Mouse (Mus musculus): ENCODE measurements at regions not wholly inside any gene's neighbourhood (a gene's known extent, or its start where the extent isn't known, plus 50 kb on each side); places are given as distances from the start of the nearest gene placed in this dataset.

DNA sequence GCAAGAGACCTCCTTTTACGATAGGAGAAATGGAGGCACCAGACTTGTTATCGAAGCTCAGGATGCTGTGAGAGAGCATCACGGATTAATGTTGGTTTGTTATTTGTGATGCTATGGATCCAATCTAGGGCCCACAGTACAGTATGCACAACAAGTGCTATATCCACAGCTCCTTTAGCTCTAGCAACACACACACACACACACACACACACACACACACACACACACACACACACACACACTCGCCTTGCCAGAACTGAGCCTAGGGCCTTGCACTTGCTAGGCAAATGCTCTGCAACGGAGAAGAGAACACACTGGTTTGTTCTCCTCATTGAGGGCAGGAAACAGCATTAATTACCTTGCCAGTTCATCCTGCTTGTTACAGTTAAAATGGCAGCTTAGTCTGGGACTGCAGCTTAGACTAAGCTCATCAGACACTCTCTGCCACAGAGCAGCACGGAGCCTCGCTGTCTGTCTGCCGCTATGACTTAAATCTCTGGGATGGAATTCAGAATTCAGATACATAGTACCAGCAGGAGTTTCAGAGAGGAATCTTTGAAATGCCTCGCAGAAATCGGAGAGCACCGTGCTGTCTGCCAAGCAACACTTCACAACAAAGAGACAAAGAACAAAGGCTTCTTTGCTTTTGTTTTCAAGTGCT lies 285.0 kb downstream of the Rngtt start:
- peak; percentile 20 for DNase-seq (ENCODE audit: low spot score)

DNA sequence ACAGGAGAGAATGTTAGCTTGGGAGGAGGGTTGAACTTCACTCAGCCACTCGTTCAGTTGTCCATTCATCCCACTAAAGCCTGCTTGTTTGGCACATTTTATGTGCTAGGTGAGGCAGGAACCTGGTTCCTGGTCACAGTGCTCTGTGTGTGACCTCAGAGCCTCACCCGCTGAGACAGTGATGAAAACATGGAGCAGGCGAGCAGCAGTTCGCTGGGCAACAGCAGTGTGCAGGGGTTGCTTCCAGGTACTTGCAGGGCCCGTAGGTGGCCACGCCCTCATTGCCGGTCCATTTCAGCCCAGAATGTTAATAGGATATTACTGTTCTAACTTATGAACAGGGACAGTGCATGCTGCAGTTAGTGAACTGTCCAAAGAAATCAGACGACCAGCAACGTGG lies 285.7 kb downstream of the Rngtt start:
- no peak for DNase-seq (ENCODE audit: low spot score)

DNA sequence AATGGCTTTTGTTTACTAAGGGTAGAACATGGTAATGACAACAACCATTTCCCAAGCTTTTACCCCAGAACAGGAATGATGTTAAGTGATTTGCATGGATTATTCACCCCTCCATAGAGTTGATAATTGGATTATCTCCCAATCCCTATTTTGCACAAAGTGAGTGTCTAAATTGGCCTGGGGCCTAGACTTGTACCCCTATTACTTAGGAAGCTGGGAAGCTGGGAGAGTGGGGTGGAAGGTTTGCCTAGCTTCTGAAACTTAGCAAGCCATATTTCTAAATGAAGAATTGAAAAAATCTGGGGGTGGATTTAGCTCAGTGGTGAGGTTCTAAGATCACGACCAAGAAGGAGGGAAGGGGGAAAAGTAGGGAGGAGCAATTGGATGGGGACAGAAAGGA lies 289.9 kb downstream of the Rngtt start:
- no peak for DNase-seq (ENCODE audit: low spot score)

DNA sequence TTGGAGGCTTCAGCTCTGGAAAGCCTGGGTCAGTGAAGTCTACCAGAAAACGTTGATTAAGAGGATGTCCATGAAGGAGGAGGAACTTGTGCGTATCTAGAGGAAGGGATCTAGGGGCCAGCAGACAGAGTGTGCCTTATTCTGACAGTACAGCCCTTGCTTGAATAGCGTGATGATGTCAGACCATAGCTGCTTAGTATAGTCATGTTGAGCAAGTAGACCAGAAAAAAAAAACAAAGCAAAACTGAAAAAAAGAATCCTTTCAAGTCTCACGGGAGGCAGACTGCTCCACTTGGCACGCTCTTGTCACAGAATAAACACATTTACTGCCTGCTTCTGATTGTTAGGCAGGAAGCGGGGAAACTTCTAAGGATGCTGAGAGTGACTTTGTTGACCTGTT lies 290.7 kb downstream of the Rngtt start:
- DNase-seq (ENCODE audit: low spot score), result no peak

DNA sequence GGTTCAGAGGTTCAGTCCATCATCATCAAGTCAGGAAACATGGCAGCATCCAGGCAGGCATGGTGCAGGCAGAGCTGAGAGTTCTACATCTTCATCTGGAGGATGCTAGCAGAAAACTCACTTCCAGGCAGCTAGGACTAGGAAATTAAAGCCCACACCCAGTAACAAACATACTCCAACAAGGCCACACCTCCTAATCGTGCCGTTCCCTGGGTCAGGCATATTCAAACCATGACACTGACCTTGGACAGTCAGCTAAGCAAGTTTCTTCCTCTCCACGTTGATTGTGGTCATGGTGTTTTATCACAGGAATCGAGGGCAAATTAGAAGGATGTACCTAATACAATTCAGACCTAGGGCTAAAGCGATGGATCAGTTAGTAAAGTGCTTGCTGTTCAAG lies 294.5 kb downstream of the Rngtt start:
- no peak for DNase-seq (ENCODE audit: low spot score)

DNA sequence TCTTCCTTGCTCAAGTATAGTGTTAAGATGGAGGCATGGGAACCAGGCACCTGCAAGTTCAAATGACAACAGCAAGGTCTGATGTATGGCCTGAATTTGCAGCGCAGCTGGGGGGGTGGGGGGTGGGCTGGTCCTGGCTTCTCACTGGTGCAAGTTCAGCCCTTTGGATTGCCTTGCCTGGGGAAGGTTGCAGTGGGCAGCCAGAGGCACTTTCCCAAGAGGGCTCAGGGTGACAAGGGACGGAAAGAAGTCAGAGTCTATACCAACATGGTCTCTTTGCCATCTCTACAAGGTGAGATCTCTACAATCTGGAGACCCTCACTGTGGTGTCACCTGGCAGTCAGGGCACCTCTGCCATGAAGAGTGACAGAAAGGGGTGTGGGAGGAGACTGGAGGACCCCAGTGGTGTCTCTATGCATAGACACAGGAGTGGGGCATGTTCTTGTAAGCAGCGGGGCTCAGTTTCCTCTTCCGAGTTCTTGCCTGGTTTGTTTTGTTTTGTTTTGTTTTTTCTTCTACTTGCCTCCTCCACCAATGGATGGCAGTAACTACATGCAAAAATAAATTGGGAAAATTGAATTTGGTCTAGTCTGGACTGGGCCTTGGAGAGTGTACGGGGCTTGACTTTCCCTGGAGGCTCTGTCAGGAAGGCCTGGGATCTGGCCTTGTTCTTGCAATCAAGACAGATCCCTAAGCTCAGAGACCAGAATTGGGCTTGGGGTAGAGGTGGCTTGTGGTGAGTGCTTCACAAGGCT lies 284.4 kb upstream of the Cnr1 start:
- DNase-seq (ENCODE audit: low spot score), result no peak

DNA sequence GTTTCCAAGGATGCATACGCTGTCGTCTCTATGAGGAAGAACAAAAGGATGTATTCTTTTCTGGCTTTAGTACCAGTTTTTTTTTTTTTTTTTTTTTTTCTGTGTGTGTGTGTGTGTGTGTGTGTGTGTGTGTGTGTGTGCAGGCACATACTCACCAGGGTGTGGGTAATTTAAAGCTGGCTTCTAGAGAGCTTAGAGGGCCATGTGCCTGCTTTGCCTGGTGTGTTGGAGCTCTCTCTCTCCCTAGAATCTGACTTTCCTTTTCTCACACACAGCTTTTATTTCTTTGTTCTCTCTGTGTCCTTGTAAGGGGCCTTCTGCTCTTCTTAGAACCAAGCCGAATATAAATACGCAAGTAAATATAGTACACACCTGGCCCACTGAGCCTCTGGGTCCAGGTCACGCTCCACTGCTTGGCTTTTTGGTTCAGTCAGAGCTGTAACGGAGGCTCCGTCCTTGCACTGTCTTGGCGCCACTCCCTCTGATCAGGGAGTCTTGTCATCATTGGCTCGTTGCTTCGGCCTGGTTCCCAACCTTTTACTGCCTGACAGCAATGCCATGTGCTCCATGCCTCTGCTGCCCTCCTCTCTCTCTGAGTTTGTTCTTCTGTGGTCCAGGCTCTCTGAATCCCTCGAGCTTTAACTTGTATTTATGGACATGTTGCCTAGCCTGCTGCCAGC lies 283.7 kb upstream of the Cnr1 start:
- DNase-seq (ENCODE audit: low spot score), result no peak

DNA sequence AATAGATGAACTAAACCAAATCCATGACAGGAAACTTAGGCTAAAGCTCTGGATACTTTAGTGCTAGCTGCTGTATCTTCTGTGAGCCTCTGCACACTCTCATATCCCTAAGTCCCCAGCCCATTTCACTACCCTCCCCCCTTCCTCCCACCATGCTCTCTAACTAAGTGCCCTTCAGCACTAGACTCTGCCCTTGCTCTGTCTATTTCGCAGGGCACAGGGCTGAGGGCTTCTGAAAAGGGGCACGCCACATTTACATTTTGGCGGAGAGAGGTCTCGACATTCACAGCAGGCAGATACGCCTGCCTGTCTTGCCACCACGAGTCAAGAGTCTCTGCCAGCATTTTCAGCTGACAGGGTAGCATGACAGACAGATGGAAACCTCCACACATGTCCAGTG lies 282.5 kb upstream of the Cnr1 start:
- DNase-seq (ENCODE audit: low spot score), result no peak

DNA sequence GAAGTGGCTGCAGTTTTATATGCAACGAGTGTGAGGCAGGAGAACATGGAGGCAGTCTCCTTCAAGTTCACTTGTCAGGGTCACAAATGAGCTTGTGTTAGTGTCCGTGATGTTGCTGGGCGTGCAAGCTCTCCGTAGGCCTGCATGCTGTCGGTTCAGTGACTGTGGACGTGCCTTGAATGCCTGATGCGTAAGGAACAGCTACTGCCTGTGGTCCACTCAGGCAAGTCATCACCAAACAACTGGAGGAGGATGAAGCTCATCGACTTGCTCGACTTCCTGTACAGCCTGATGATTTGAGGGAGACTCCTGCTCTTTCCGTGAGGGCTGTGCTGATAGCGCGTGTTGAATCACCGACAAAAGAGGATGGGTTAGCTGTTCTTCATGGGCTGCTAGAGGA lies 281.9 kb upstream of the Cnr1 start:
- no peak for DNase-seq (ENCODE audit: low spot score)

DNA sequence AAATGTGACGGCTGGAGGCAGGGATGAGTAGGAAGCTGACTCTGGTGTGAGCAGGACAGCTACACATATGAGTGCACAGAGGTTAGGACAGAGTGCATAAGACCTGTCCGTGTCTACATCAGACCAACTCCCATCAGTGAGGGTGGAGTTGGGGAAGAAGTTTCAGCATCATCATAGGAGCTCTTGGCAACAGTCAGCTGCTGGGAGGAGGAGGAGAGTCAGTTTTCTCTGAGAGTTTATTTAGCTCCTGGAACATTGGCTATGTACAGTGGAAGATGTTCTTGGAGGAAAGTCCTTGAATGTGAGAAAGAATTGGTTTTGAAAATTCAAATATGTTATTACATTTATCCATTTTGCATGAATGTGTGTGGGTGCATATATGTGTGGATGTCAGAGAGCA lies 279.2 kb upstream of the Cnr1 start:
- DNase-seq (ENCODE audit: low spot score), result no peak

DNA sequence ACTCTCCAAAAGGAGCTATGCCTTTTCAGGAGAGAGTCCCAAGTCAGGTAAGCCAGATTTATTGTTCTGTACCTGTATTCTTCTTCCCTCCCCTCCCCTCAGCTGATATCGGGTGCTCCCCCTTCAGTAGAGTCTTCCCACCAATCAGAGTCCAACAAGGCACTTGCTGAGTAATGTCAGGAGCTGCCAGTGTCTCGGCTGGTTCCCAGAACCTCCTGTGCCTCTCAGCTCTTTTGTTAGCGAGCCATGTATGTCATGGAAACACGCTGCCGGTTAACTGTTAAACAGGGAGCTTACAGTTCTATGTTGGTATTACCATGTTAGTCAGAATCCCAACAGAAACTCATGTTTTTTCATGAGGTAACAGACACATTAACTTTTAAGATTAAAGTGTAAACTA lies 273.1 kb upstream of the Cnr1 start:
- DNase-seq (ENCODE audit: low spot score), result no peak

DNA sequence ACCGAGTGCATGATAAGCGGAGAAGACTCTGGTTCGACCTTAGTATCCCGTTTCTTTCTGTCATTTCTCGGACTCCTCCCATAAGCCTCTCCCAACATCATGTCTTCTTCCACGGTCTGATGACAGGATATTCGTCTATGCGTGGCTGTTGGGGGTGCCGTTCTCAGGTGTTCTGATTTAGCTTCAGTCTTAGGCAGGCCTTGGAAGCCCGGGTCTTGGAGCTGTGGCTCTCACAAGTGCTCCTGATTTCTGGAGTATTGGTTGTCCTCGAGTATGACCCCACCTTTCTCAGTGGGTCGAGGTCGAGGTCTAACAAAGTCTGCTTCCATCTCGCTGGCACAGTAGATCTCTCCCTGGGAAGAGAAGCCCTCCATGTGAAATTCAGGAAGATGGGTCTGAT lies 264.6 kb upstream of the Cnr1 start:
- no peak for DNase-seq (ENCODE audit: low spot score)

DNA sequence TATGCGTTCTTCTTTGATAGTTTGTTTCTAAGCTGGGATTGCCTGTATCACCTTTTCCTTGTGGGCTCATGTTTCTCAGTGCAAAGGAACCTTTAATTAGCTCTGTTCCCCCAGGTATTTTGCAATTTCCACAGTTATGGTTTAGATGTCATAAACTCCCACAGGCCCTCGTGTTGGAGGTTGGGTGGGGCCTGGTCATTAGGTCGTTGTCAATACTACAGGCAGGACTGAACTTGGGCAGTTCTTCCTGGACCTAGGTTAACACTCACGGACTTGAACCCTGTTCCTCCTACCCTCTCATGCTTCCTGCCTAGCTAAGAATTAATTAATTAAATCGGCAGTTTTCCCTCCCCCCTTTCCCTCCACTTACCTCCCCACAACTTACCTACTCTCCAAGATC lies 263.8 kb upstream of the Cnr1 start:
- no peak for DNase-seq (ENCODE audit: low spot score)

DNA sequence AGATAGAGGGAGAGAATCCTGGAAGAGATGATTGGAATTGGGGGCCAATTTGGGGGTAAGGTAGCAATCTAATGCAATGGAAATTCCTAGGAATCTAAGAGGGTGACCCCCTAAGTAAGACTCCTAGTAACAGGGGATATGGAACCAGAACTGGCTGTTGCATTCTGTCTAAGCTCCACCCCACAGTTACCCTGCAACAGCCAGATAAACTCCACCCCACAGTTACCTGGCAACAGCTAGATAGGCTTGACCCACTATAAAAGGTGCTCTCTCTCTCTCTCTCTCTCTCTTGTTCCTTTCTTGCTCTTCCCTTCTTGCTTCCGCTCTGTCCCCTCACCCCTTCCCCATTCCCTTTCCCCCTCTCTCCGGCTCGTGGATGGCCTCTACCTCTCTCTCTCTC lies 262.5 kb upstream of the Cnr1 start:
- no peak for DNase-seq (ENCODE audit: low spot score)

DNA sequence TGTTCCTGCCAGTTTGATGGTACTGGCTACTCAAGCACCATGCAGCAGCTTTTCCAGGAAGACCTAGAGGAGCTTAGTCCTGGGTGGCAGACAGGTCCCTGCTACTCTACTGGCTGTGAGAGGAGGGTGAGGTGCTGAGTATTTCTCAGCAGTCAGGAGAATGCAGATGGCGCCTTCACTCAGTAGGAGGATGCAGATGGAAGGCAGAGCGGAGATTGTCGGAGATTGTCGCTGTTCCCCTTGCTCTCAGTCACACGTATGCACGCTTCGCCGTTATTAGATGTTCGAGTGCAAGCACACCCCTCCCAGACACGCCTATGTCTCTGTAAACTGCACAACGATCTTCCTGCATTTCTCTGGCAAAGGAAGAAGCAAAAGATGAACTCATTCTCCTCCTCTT lies 261.4 kb upstream of the Cnr1 start:
- DNase-seq (ENCODE audit: low spot score), result no peak

DNA sequence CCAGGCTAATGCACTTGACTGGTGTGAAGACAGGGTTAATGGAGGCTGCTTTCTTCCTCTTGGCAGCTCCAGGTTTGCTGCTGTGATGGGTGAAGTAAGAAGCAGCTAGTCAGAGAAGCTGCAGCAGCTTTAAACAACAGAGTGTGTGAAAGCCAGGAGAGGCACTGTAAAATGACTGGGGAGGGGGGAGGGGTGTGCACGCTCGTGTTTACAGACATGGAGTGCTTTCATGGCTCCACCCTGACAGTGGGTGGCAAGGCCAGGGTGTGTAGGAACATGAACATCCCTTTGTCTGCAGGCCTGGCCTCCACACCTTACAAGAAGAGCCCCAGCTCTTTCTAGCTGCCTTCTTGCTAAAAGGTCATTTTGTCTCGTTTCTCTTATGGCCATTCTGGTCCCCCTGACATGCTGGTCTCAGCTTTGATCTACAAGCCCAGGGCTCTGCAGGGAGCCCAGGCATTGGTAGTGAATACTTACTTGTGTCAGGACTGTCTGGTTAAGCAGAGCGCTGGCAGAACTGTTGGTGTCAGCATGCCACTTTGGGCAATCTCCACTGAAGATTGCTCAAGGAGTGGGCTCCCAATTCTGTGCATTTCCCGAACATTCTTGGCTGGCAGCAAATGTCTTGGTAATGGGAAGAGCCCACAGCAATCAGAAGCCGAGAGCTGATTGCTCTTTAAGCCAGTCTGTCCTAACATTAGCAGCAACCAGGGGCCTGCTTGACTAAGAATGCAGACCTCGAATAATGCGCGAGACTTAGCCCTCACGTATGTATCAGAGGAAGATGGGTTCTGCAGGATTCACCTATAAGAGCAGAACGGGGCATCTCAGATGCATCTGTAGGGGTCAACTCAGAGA lies 260.5 kb upstream of the Cnr1 start:
- no peak for DNase-seq (ENCODE audit: low spot score)

DNA sequence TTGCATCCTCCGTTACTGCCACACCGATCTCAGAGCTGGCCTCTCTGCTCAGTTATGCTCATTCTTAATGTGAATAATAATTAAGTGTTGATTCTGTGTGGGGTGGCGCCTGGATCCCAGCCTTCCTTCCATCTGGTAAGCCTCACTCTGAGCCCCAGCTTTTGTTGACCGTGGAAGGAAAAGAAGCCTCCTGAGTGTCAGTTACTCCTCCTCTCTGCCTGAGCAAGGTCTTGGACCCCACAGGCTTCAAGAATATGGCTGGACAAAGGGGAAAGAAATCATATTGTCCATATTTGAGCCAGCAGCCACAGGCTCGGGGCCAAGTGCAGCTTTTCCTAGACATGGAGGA lies 259.9 kb upstream of the Cnr1 start:
- DNase-seq (ENCODE audit: low spot score), result no peak

DNA sequence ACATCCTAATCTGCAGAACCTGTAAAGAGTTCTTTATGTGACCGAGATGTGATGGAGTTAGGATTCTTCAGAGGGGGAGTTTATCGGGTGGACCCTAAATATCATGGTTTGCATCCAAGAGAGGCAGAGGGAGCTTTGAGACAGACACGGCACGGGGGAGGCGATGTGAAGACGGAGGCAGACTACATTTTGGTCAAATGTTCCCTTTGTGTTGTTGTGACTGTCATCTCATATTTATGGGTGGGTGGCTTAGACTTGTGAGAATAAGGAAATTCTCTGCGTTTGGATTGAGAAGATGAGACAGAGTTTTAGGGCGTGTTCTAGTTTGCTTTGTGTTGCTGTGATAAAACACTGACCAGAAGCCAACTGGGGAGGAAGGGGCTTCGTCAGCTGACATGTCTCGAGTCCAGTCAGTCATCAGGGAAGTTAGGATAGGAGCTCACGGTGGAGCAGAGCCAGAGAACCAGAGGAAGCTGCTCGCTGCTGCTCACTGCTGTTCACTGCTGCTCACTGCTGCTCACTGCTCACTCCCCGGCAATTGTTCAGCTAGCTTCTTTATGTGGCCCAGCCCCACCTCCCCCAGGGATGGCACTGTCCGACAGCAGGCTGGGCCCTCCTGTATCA lies 259.0 kb upstream of the Cnr1 start:
- DNase-seq (ENCODE audit: low spot score), result no peak

DNA sequence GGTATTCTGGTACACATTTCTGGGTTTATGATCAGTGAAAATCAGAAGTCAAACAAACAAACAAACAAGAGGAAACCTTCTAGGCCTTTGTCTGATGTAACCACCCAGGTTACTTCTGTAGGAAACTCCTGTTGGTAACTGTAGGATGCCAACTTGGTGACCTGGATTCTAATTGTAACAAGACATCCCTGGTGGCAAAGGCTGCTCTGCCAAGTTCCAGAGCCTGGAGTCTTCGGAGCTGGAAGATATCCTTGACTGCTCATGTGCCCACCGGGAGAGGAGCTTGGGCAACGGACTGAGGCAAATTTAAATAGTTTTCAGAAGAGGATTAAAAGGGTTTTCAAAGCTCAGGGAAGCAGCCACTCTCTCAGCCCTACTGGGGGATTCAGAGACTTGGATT lies 256.0 kb upstream of the Cnr1 start:
- no peak for DNase-seq (ENCODE audit: low spot score)

DNA sequence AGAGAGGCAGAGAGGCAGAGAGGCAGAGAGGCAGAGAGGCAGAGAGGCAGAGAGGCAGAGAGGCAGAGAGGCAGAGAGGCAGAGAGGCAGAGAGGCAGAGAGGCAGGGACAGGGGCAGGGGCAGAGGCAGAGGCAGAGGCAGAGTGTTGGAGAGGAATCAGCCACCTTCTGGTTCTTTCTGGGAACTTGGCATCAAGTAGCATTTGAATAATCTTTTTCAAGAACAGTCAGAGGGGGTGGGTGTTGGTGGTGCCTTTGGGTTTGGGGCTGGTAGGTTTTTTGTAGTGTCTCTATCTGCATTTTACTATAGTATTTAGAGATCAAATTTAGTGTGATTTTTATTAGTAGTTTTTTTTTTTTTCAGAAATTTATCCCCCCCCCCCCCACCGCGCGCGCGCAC lies 249.3 kb upstream of the Cnr1 start:
- no peak for DNase-seq (ENCODE audit: low spot score)

DNA sequence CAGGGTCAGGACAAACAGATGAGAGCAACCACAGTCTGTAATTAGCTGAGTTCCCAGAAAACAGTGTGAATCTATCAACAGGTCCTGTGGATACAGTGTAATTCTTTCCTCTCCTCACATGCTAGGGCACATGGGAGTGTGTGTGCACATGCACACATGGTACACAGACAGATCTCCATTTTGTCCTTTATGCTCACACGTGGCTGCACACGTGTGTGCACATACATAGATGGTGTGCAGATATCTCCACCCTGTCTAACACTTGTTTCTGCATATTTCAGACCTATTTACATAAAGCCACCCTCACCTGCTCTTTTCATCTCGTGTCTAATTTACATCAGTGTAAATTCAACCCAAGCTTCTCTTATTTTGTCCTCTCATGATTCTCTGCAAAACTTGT lies 245.0 kb upstream of the Cnr1 start:
- no peak for DNase-seq (ENCODE audit: low spot score)

DNA sequence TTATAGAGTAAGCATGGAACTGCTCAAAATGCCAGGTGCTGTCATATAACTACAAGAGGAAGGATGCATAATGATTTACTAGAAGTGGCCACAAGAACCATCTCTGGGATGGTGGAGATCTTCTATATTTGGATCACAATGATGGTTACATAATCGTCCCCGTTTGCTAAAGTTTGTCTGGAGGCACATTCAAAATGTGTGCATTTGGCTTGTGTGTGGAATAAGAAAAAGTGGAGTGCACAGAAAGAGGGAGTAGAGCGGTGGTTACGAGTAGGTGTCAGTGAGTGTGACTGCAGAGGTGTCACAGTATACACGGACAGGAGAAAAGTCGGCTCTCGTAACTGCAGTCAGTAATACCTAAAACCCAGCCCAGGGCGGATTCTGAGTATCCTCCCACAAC lies 238.3 kb upstream of the Cnr1 start:
- no peak for DNase-seq (ENCODE audit: low spot score)
